Comparison of ENCODE assay signal across 26 mouse cellular contexts in the genomic region with DNA sequence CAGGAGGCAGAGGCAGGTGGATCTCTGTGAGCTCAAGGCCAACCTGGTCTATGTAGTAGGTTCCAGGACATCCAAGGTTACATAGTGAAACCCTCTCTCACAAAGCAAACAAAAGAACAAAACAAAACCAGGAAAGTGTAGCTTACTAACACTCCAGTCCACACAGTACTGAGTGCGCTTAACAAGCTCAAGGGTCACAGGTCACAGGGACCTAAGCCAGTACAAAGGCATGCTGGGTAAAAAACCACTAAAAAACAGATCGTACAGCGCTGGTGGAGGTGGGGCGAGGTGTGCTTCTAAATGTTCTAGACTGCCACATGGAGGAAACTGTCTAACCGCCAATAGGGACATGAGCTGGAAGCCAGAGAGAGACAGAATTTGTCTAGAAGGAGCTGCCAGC. TPM values are rescaled to one million over a fixed set of nuclear protein-coding genes. Genes with fewer than 3 reads are reported as not detected.
"Had no signal": no experiment of that assay in that cellular context is flagged by ENCODE, and none has a peak within 500 bp of the region (broad histone marks: within the 10 kb centered on the region; RNA-seq: fewer than 3 reads in every experiment).

No protein-coding gene starts in this region.

- H3K9ac ChIP-seq: liver, embryonic 14.5 days; lung, embryonic 15.5 days; midbrain, embryonic 13.5 days; neural tube, embryonic 12.5 days; neural tube, embryonic 15.5 days had no signal

- H3K27me3 ChIP-seq: lung, embryonic 15.5 days; megakaryocyte, embryonic 14.5 days; midbrain, embryonic 13.5 days; neural tube, embryonic 12.5 days; neural tube, embryonic 15.5 days had no signal

- H3K4me1 ChIP-seq: lung, embryonic 15.5 days; midbrain, embryonic 10.5 days; midbrain, embryonic 13.5 days; neural tube, embryonic 12.5 days; neural tube, embryonic 15.5 days had no signal

- DNase-seq: kidney, postnatal 4 days; lung, adult 18-20 months; lung, postnatal 10 days; lung, postnatal 36 days; right cerebral cortex, adult 18-20 months; right cerebral cortex, postnatal 14 days; right cerebral cortex, postnatal 4 days; thymus, adult 2 months; thymus, postnatal 14 days; thymus, postnatal 4 days had no signal

- H3K27ac ChIP-seq: kidney, postnatal 0 days; left cerebral cortex, adult 2 months; liver, embryonic 14.5 days; lung, embryonic 15.5 days; midbrain, embryonic 10.5 days; midbrain, embryonic 13.5 days; neural tube, embryonic 12.5 days; neural tube, embryonic 15.5 days; stomach, postnatal 0 days had no signal

- ATAC-seq: inflammation-experienced regulatory T-cells, adult 6 months; intestine, postnatal 0 days; midbrain, embryonic 13.5 days had no signal

- H3K4me2 ChIP-seq: liver, embryonic 11.5 days; lung, embryonic 15.5 days; midbrain, embryonic 13.5 days; neural tube, embryonic 12.5 days; neural tube, embryonic 15.5 days had no signal

- H3K9me3 ChIP-seq: lung, embryonic 15.5 days; megakaryocyte, embryonic 14.5 days; midbrain, embryonic 10.5 days; midbrain, embryonic 13.5 days; neural tube, embryonic 12.5 days; neural tube, embryonic 15.5 days had no signal

- H3K4me3 ChIP-seq: left cerebral cortex, adult 2 months; lung, embryonic 15.5 days; megakaryocyte, embryonic 14.5 days; midbrain, embryonic 10.5 days; midbrain, embryonic 13.5 days; neural tube, embryonic 12.5 days; neural tube, embryonic 15.5 days had no signal

RNA-seq across cellular contexts. Expression of a gene that starts 13.5 kb away (rescaled TPM):
- polyA plus RNA-seq: intestine, postnatal 0 days; kidney, postnatal 0 days; limb, embryonic 11.5 days; lung, embryonic 15.5 days had no signal

RNA-seq across cellular contexts. Expression of a gene that starts 41.5 kb away (rescaled TPM):
- polyA plus RNA-seq: limb, embryonic 11.5 days; liver, embryonic 11.5 days; lung, embryonic 15.5 days; midbrain, embryonic 10.5 days; midbrain, embryonic 13.5 days; midbrain, postnatal 0 days; neural tube, embryonic 12.5 days; stomach, embryonic 14.5 days had no signal
